Mouse (Mus musculus): ENCODE data around the gene Il18. TPM values are rescaled to one million over a fixed set of nuclear protein-coding genes. Genes with fewer than 3 reads are reported as not detected.

Gene Il18
- 3.1 and 3.4 TPM in 2 replicates for polyA plus RNA-seq (2015; fragmentation: Nextera tagmentation; extraction: Ambion mirVana)

GRCm38 (mm10) chr9:50554241-50555093 is at the start of gene Il18:
Gene Il18 (plus strand): TSS chr9:50554827.
- ATAC-seq (replicated peaks; ENCODE audit: insufficient number of reproducible peaks, insufficient read depth, low FRiP score, low read depth): no peak
- Histone ChIP-seq H3K9ac (no peak within 1 kb of the TSS), H3K4me2 (peak within 1 kb of the TSS; percentile 36; the same call in 1 of the 2 replicates), H3K9me3 (replicated peaks) (no peaks in the 10 kb centered on the region), H3K27ac (no peak within 1 kb of the TSS; the same call in 1 of the 2 replicates), H3K36me3 (no peaks in the 10 kb centered on the region), H3K27me3 (0 out of 2 replicates have a peak, but pooled peaks cover 3% of the 10 kb centered on the region), H3K4me3 (no peak within 1 kb of the TSS), H3K4me1 (replicated peaks) (0 out of 2 replicates have a peak, but pooled peaks cover 2% of the 10 kb centered on the region)
- 20% methylated on average over 12 of the region's 12 CpGs for WGBS

GRCm38 (mm10) chr9:50505405-50505804 is 49.2 kb upstream of the Il18 start:
- H3K9me3 ChIP-seq (replicated peaks): no peaks in the 10 kb centered on the region
- H3K36me3 ChIP-seq: no peaks in the 10 kb centered on the region
- no peak overlapping the region for H3K27ac ChIP-seq
- ATAC-seq (replicated peaks; ENCODE audit: insufficient number of reproducible peaks, insufficient read depth, low FRiP score, low read depth): no peak
- WGBS: 35% methylated on average over 6 of the region's 6 CpGs
- H3K4me1 ChIP-seq (replicated peaks): no peaks in the 10 kb centered on the region
- H3K4me3 ChIP-seq: no peak overlapping the region
- H3K9ac ChIP-seq: no peak overlapping the region
- H3K27me3 ChIP-seq: no peaks in the 10 kb centered on the region
- no peak overlapping the region for H3K4me2 ChIP-seq

- ATAC-seq (replicated peaks; ENCODE audit: insufficient number of reproducible peaks, insufficient read depth, low FRiP score, low read depth): no peak
- Histone ChIP-seq H3K9ac (no peak overlapping the region), H3K27me3 (no peaks in the 10 kb centered on the region), H3K27ac (no peak overlapping the region), H3K4me1 (replicated peaks) (no peaks in the 10 kb centered on the region), H3K36me3 (no peaks in the 10 kb centered on the region), H3K4me2 (no peak overlapping the region), H3K9me3 (replicated peaks) (no peaks in the 10 kb centered on the region), H3K4me3 (no peak overlapping the region)
- WGBS: 44% methylated on average over 7 of the region's 7 CpGs
Measured at GRCm38 (mm10) chr9:50507570-50507969, 47.1 kb upstream of the Il18 start.

- WGBS: 53% methylated on average over 5 of the region's 5 CpGs
- H3K9me3 ChIP-seq (replicated peaks): no peaks in the 10 kb centered on the region
- H3K9ac ChIP-seq: no peak overlapping the region
- H3K36me3 ChIP-seq: no peaks in the 10 kb centered on the region; the same call in 1 of the 2 replicates
- no peaks in the 10 kb centered on the region for H3K27me3 ChIP-seq
- ATAC-seq (replicated peaks; ENCODE audit: insufficient number of reproducible peaks, insufficient read depth, low FRiP score, low read depth): no peak
- no peaks in the 10 kb centered on the region for H3K4me1 ChIP-seq (replicated peaks)
- H3K4me2 ChIP-seq: no peak overlapping the region
- no peak overlapping the region for H3K27ac ChIP-seq
- H3K4me3 ChIP-seq: no peak overlapping the region
Measured at GRCm38 (mm10) chr9:50515462-50515861, 39.2 kb upstream of the Il18 start.

- ATAC-seq (replicated peaks; ENCODE audit: insufficient number of reproducible peaks, insufficient read depth, low FRiP score, low read depth): no peak
- peaks cover 13% of the 10 kb centered on the region; the same call in 1 of the 2 replicates for H3K36me3 ChIP-seq
- H3K27me3 ChIP-seq: no peaks in the 10 kb centered on the region
- no peaks in the 10 kb centered on the region for H3K4me1 ChIP-seq (replicated peaks)
- H3K27ac ChIP-seq: no peak overlapping the region
- 15% methylated on average over 2 of the region's 2 CpGs for WGBS
- no peak overlapping the region for H3K4me2 ChIP-seq
- H3K4me3 ChIP-seq: no peak overlapping the region
- no peak overlapping the region for H3K9ac ChIP-seq
- no peaks in the 10 kb centered on the region for H3K9me3 ChIP-seq (replicated peaks)
Measured at GRCm38 (mm10) chr9:50518781-50519180, 35.8 kb upstream of the Il18 start.

GRCm38 (mm10) chr9:50520748-50521147 is 33.9 kb upstream of the Il18 start:
- Histone ChIP-seq H3K4me2 (no peak overlapping the region), H3K4me3 (no peak overlapping the region), H3K36me3 (peaks cover 17% of the 10 kb centered on the region; the same call in 1 of the 2 replicates), H3K4me1 (replicated peaks) (no peaks in the 10 kb centered on the region), H3K9ac (no peak overlapping the region), H3K9me3 (replicated peaks) (no peaks in the 10 kb centered on the region), H3K27me3 (no peaks in the 10 kb centered on the region), H3K27ac (no peak overlapping the region)
- ATAC-seq (replicated peaks; ENCODE audit: insufficient number of reproducible peaks, insufficient read depth, low FRiP score, low read depth): no peak
- WGBS: 69% methylated on average over 6 of the region's 6 CpGs

GRCm38 (mm10) chr9:50521562-50521961 is 33.1 kb upstream of the Il18 start:
- Histone ChIP-seq H3K9ac (no peak overlapping the region), H3K4me1 (replicated peaks) (peaks cover under 1% of the 10 kb centered on the region; the same call in 1 of the 2 replicates), H3K4me2 (no peak overlapping the region), H3K36me3 (peaks cover 17% of the 10 kb centered on the region; the same call in 1 of the 2 replicates), H3K9me3 (replicated peaks) (no peaks in the 10 kb centered on the region), H3K27me3 (no peaks in the 10 kb centered on the region), H3K27ac (no peak overlapping the region), H3K4me3 (no peak overlapping the region)
- 49% methylated on average over 2 of the region's 2 CpGs for WGBS
- ATAC-seq (replicated peaks; ENCODE audit: insufficient number of reproducible peaks, insufficient read depth, low FRiP score, low read depth): no peak

GRCm38 (mm10) chr9:50522574-50522973 is 32.1 kb upstream of the Il18 start:
- ATAC-seq (replicated peaks; ENCODE audit: insufficient number of reproducible peaks, insufficient read depth, low FRiP score, low read depth): no peak
- H3K4me2 ChIP-seq: no peak overlapping the region
- no peak overlapping the region for H3K9ac ChIP-seq
- no peaks in the 10 kb centered on the region for H3K27me3 ChIP-seq
- no peak overlapping the region for H3K4me3 ChIP-seq
- no peak overlapping the region for H3K27ac ChIP-seq
- 81% methylated on average over 5 of the region's 5 CpGs for WGBS
- H3K36me3 ChIP-seq: peaks cover 17% of the 10 kb centered on the region; the same call in 1 of the 2 replicates
- H3K4me1 ChIP-seq (replicated peaks): peaks cover 10% of the 10 kb centered on the region
- no peaks in the 10 kb centered on the region for H3K9me3 ChIP-seq (replicated peaks)

- no peak overlapping the region for H3K9ac ChIP-seq
- H3K9me3 ChIP-seq (replicated peaks): no peaks in the 10 kb centered on the region
- ATAC-seq (replicated peaks; ENCODE audit: insufficient number of reproducible peaks, insufficient read depth, low FRiP score, low read depth): no peak
- H3K4me2 ChIP-seq: no peak overlapping the region
- 85% methylated on average over 5 of the region's 5 CpGs for WGBS
- no peak overlapping the region for H3K4me3 ChIP-seq
- peaks cover 17% of the 10 kb centered on the region; the same call in 1 of the 2 replicates for H3K36me3 ChIP-seq
- H3K27me3 ChIP-seq: no peaks in the 10 kb centered on the region
- H3K4me1 ChIP-seq (replicated peaks): peaks cover 15% of the 10 kb centered on the region
- no peak overlapping the region for H3K27ac ChIP-seq
Measured at GRCm38 (mm10) chr9:50524936-50525335, 29.7 kb upstream of the Il18 start.

- WGBS: 78% methylated on average over 5 of the region's 5 CpGs
- Histone ChIP-seq H3K4me3 (no peak overlapping the region), H3K36me3 (peaks cover 17% of the 10 kb centered on the region; the same call in 1 of the 2 replicates), H3K4me1 (replicated peaks) (peaks cover 15% of the 10 kb centered on the region), H3K4me2 (no peak overlapping the region), H3K9me3 (replicated peaks) (no peaks in the 10 kb centered on the region), H3K27ac (no peak overlapping the region), H3K9ac (no peak overlapping the region), H3K27me3 (no peaks in the 10 kb centered on the region)
- no peak for ATAC-seq (replicated peaks; ENCODE audit: insufficient number of reproducible peaks, insufficient read depth, low FRiP score, low read depth)
Measured at GRCm38 (mm10) chr9:50525585-50525984, 29.0 kb upstream of the Il18 start.

GRCm38 (mm10) chr9:50527860-50528259 is 26.8 kb upstream of the Il18 start:
- Histone ChIP-seq H3K4me1 (replicated peaks) (peaks cover 15% of the 10 kb centered on the region), H3K4me3 (peak overlapping the region; percentile 98), H3K36me3 (0 out of 2 replicates have a peak, but pooled peaks cover 4% of the 10 kb centered on the region), H3K9ac (peak overlapping the region; percentile 86), H3K4me2 (peak overlapping the region; percentile 86), H3K27ac (no peak overlapping the region), H3K9me3 (replicated peaks) (no peaks in the 10 kb centered on the region), H3K27me3 (no peaks in the 10 kb centered on the region)
- no peak for ATAC-seq (replicated peaks; ENCODE audit: insufficient number of reproducible peaks, insufficient read depth, low FRiP score, low read depth)
- 32% methylated on average over 7 of the region's 7 CpGs for WGBS
